Mouse (Mus musculus) ES-E14 (cell line): Measurements from ENCODE around the gene Aldh5a1. TPM values are rescaled to one million over a fixed set of nuclear protein-coding genes. Genes with fewer than 3 reads are reported as not detected.
A peak's percentile ranks its signal among the peaks of the same experiment; 100 is the strongest.

Source experiments
- DNase-seq: peaks from one replicate; pipeline ENCODE4 v3.0.0-alpha.2; 2013; ENCODE audit warnings: low read depth, low spot score
- H3K27ac ChIP-seq: 2 replicates; pipeline ENCODE4 v1.5.1; 2012; ENCODE audit warnings: low read depth, mild to moderate bottlenecking, low read length, moderate library complexity, mixed read lengths; ENCODE audit not compliant: poor library complexity, insufficient read depth, severe bottlenecking
- H3K36me3 ChIP-seq: 2 replicates; pipeline ENCODE4 v1.6.1; 2012; ENCODE audit warnings: mild to moderate bottlenecking, low read length, moderate library complexity, mixed read lengths; ENCODE audit not compliant: control insufficient read depth, poor library complexity, insufficient read depth, severe bottlenecking
- H3K4me1 ChIP-seq, 2 experiments: fragments of 150-350 bp in 1 of 2; sonication (generic) in 1 of 2; 2 replicates each; pipeline ENCODE4 v1.6.1; 2012; ENCODE audit warnings: low read length in 2 of 2, mild to moderate bottlenecking in 1 of 2, mixed read lengths in 1 of 2; ENCODE audit not compliant: control insufficient read depth in 2 of 2, insufficient read depth in 2 of 2, poor library complexity in 1 of 2
- H3K4me3 ChIP-seq, 2 experiments: fragments of 150-350 bp in 1 of 2; sonication (generic) in 1 of 2; 2 replicates each; pipeline ENCODE4 v1.5.1; 2012; ENCODE audit warnings: low read length in 2 of 2, low read depth in 1 of 2, mild to moderate bottlenecking in 1 of 2, mixed read lengths in 1 of 2; ENCODE audit not compliant: insufficient read depth in 1 of 2, poor library complexity in 1 of 2, severe bottlenecking in 1 of 2
- H3K9ac ChIP-seq: 2 replicates; pipeline ENCODE4 v1.6.1; 2012; ENCODE audit warnings: low read depth, mild to moderate bottlenecking, low read length, mixed read lengths; ENCODE audit not compliant: poor library complexity, insufficient read depth, severe bottlenecking
- H3K9me3 ChIP-seq: fragments of 150-350 bp; sonication (generic); 2 replicates; pipeline ENCODE4 v1.6.1; 2012; ENCODE audit warnings: low read depth, mild to moderate bottlenecking, low read length; ENCODE audit not compliant: control insufficient read depth, insufficient read depth
- CHD2 ChIP-seq: IDR thresholded peaks from 2 replicates; pipeline ENCODE4 v1.6.1; 2014; ENCODE audit warnings: mild to moderate bottlenecking, low read depth, low read length, inconsistent platforms
- HCFC1 ChIP-seq: IDR thresholded peaks from 2 replicates; pipeline ENCODE4 v1.6.1; 2012; ENCODE audit warnings: low read length, inconsistent platforms, borderline replicate concordance; ENCODE audit not compliant: insufficient read depth
- MAFK ChIP-seq: IDR thresholded peaks from 2 replicates; pipeline ENCODE4 v1.6.1; 2014; ENCODE audit warnings: mild to moderate bottlenecking, low read depth, low read length, inconsistent platforms; ENCODE audit not compliant: insufficient read depth
- ZC3H11A ChIP-seq: IDR thresholded peaks from 2 replicates; pipeline ENCODE4 v1.6.1; 2012; ENCODE audit warnings: low read depth, mild to moderate bottlenecking, inconsistent platforms, low read length, borderline replicate concordance
- ZNF384 ChIP-seq: IDR thresholded peaks from 2 replicates; pipeline ENCODE4 v1.6.1; 2012; ENCODE audit warnings: low read depth, low read length, inconsistent platforms
- in situ Hi-C, 2 experiments: fragments of 600-800 bp; cut with MboI; formaldehyde crosslinking; loops; one replicate each; pipeline ENCODE4 v1.15.1; 2025; ENCODE audit warnings: low sequenced_read_pairs in 2 of 2, inconsistent platforms in 1 of 2; ENCODE audit not compliant: unreplicated experiment in 2 of 2
- total RNA-seq: library from RNA; depleted of rRNA; stranded (reverse); fragments of 300-350 nt; gene quantifications from 2 replicates; pipeline ENCODE4 v1.2.3, GENCODE M21; 2012

Aldh5a1 gene
- total RNA-seq, 1 experiment, result 2.3 TPM

DNA sequence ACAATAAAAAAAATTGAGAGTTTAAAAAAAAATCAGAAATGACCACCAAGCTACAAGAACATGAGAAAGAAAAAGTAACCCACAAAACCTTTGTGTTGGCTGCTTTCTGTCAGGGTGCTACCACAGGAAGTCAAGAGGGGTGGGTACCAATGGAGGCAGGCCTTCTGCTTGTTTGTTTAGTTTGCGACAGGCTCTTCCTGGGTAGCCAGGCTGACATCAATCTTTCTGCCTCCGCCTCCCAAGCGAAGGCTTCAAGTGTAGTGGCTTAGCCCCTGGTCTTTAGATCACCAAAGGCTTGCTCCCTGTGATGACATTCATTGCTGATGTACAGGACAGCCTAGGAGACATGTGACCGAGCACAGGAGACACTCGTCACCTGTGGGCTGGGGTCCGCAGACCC is 16.2 kb downstream of the Aldh5a1 start:
- Histone ChIP-seq H3K4me1 (no peaks in the 10 kb centered on the region), H3K27ac (no peak overlapping the region), H3K36me3 (no peaks in the 10 kb centered on the region), H3K4me3 (no peak overlapping the region), H3K9me3 (no peaks in the 10 kb centered on the region), H3K9ac (no peak overlapping the region)
- TF ChIP-seq CHD2, result no peak
- TF ChIP-seq ZC3H11A, result no peak
- no peak for TF ChIP-seq ZNF384
- TF ChIP-seq HCFC1, result no peak
- TF ChIP-seq MAFK, result no peak
- no peak for DNase-seq
- in situ Hi-C loops, result no loop called here

DNA sequence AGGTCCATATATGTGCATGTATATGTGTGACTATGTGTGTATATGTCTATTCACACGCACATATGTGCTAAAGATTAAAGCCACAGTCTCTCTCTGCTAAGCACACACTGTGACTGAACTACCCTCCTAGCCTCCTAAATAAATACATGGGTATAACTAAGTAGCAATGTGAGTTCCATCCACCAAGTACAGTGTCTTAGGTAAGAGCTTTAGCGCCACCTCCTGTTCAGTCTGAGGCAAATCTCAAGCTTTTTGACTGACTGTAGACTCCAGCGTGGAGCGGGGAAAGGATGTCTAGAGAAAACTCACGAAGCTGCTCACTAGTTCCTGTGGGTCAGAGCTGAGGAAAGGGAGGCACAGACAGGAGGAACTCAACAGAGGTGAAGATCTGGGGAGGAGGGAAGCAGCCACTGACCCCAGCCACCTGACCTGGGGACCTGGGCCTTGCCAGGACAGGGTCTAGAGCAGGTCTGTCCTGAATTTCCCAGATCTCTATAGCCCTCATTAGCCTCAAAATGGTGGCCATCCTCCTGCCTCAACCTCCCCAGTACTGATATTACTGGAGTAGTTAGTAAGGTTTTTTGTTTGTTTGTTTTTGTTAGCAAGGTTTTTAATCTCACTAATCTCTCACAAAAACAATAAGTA is 17.0 kb downstream of the Aldh5a1 start:
- H3K27ac ChIP-seq, result no peak overlapping the region
- in situ Hi-C loops, result no loop called here
- no peaks in the 10 kb centered on the region for H3K4me1 ChIP-seq
- peak; percentile 68; the same call in 1 of the 2 replicates for TF ChIP-seq ZC3H11A
- TF ChIP-seq ZNF384, result no peak
- peak; percentile 62 for DNase-seq
- H3K36me3 ChIP-seq, result no peaks in the 10 kb centered on the region
- H3K4me3 ChIP-seq, result no peak overlapping the region
- H3K9ac ChIP-seq, result no peak overlapping the region
- H3K9me3 ChIP-seq, result no peaks in the 10 kb centered on the region

DNA sequence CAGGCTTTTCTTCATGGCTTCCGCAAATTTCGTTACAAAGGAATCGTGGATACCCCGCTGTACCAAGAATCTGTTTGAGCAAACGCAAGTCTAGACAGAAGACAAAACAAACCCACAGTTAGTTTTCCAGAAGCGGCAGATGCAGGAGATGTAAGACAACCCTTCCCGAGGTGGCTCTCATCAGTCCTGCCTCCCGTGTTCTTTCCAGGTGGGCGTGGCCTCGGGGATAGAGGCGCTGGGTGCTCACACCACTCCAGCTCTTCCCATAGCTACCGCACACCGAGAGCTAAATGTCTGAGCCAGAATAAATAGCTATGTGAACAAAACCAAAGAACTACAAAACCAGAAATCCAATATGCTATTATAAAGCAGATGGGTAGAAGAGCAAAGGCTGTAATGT is 21.6 kb downstream of the Aldh5a1 start:
- peaks cover 0 to 4% of the 10 kb centered on the region in 2 experiments; a peak in 2 of 4 replicates for H3K4me1 ChIP-seq
- no peak overlapping the region for H3K4me3 ChIP-seq
- TF ChIP-seq ZC3H11A (no peak), HCFC1 (no peak), CHD2 (no peak), MAFK (no peak), ZNF384 (no peak)
- DNase-seq, result no peak
- no peak overlapping the region for H3K27ac ChIP-seq
- H3K9ac ChIP-seq, result no peak overlapping the region
- no peaks in the 10 kb centered on the region for H3K9me3 ChIP-seq
- H3K36me3 ChIP-seq, result no peaks in the 10 kb centered on the region
- in situ Hi-C loops, result no loop called here

DNA sequence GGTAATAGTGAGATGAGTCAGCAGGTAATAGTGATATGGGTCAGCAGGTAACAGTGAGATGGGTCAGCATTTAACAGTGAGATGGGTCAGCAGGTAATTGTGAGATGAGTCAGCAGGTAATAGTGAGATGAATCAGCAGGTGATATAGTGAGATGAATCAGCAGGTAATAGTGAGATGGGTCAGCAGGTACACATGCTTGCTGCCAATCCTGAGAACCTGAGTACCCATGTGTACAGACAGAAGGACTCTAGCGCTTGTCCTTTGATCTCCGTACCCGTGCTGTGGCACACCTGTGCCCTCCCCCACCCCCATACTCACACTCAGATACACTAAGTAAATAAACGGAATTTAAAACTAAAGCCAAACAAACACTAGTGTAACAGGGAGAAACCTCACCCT is 22.5 kb downstream of the Aldh5a1 start:
- Histone ChIP-seq H3K27ac (no peak overlapping the region), H3K36me3 (no peaks in the 10 kb centered on the region)
- in situ Hi-C loops, result no loop called here

DNA sequence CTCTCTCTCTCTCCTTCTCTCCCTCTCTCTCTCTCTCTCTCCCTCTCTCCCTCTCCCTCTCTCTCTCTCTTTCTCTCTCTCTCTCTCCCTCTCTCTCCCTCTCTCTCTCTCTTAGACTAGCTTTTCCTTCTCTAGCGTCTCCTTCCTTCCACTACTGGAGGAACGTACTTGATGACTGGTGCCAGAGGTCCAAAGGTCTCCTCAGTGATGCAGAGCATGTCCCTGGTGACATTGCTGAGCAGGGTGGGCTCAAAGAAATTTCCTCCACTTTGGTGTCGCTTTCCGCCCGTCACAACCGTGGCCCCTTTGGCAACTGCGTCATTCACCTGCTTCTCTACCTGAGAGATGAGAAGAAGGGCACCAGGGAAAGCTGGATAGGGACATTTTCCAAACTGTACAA is 23.9 kb downstream of the Aldh5a1 start:
- TF ChIP-seq MAFK, result no peak
- TF ChIP-seq ZC3H11A, result no peak
- TF ChIP-seq ZNF384, result no peak
- TF ChIP-seq HCFC1, result no peak
- no peak for TF ChIP-seq CHD2
- Histone ChIP-seq H3K4me1 (peaks cover 0 to 4% of the 10 kb centered on the region in 2 experiments; a peak in 2 of 4 replicates), H3K27ac (no peak overlapping the region), H3K9me3 (no peaks in the 10 kb centered on the region), H3K4me3 (no peak overlapping the region), H3K9ac (no peak overlapping the region), H3K36me3 (no peaks in the 10 kb centered on the region)
- in situ Hi-C loops, result no loop called here
- no peak for DNase-seq

More for the DNA sequence above, 22.5 kb downstream of the Aldh5a1 start:
- H3K9ac ChIP-seq, result no peak overlapping the region
- no peaks in the 10 kb centered on the region for H3K9me3 ChIP-seq
- no peak overlapping the region for H3K4me3 ChIP-seq
- H3K4me1 ChIP-seq, result peaks cover 0 to 4% of the 10 kb centered on the region in 2 experiments; a peak in 2 of 4 replicates
- TF ChIP-seq HCFC1, result no peak
- peak; percentile 33; the same call in 1 of the 2 replicates for TF ChIP-seq MAFK
- DNase-seq, result no peak
